Mouse (Mus musculus): ENCODE data around the gene Phldb2. TPM values are rescaled to one million over a fixed set of nuclear protein-coding genes. Genes with fewer than 3 reads are reported as not detected.

The Phldb2 gene
- polyA plus RNA-seq, 1 experiment from 2014 or later, result 24.3 TPM

DNA sequence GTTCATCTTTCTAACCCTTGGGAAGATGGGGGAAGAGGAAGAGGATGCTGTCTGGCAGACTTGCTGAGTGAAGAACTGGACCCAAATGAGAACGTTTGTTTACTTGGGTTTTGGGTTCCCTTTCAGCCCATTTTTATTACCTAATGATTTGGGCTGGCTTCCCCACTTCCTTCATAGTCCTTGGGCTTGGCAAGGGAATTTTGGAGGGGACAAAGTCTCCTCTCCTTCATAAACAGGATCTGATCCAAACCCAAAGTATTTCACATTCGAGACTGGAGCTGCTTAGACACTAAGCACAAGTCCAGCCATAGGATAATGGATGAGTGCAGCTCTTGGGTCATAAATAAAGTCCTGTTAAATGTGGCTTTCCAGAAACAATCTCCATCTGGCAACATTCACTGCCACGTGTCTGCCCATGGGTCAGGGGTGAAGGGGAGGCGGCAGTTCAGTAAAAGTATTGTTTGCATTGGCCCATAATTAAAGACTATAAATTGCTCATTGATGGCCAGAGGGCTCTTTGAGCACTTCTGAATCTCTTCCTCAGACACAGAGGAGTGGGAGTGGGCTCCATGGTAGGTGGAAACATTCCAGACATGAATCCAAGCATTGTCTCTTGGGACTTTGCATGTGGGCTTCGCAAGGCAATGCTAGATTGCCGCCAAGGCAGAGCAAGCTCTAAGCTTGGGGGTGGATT lies 29.5 kb downstream of the Phldb2 start:
- Histone ChIP-seq H3K4me1 (replicated peaks; ENCODE audit: control insufficient read depth, insufficient read depth, low read length) (peaks cover 4% of the 10 kb centered on the region), H3K9ac (ENCODE audit: low read depth, low read length) (no peak overlapping the region), H3K4me3 (ENCODE audit: low read depth, low read length) (no peak overlapping the region), H3K36me3 (ENCODE audit: control insufficient read depth, insufficient read depth, low read length) (no peaks in the 10 kb centered on the region), H3K4me2 (no peak overlapping the region), H3K27ac (ENCODE audit: low read depth, low read length) (no peak overlapping the region), H3K27me3 (replicated peaks; ENCODE audit: control insufficient read depth, insufficient read depth, low read length) (no peaks in the 10 kb centered on the region), H3K9me3 (ENCODE audit: control insufficient read depth, low read length) (no peaks in the 10 kb centered on the region)
- WGBS, result 67% methylated on average over 6 of the region's 6 CpGs
- ATAC-seq (replicated peaks; ENCODE audit: low FRiP score) (no peak), DNase-seq (ENCODE audit: low spot score) (no peak)

GRCm38 (mm10) chr16:45922546-45923229 lies 30.7 kb downstream of the Phldb2 start:
- H3K36me3 ChIP-seq (ENCODE audit: control insufficient read depth, insufficient read depth, low read length), result no peaks in the 10 kb centered on the region
- no peaks in the 10 kb centered on the region for H3K27me3 ChIP-seq (replicated peaks; ENCODE audit: control insufficient read depth, insufficient read depth, low read length)
- H3K9me3 ChIP-seq (ENCODE audit: control insufficient read depth, low read length), result no peaks in the 10 kb centered on the region
- H3K4me1 ChIP-seq (replicated peaks; ENCODE audit: control insufficient read depth, insufficient read depth, low read length), result peaks cover under 1% of the 10 kb centered on the region
- no peak overlapping the region for H3K4me3 ChIP-seq (ENCODE audit: low read depth, low read length)
- no peak overlapping the region for H3K4me2 ChIP-seq
- H3K27ac ChIP-seq (ENCODE audit: low read depth, low read length), result no peak overlapping the region
- DNase-seq (ENCODE audit: low spot score) (no peak), ATAC-seq (replicated peaks; ENCODE audit: low FRiP score) (no peak)
- H3K9ac ChIP-seq (ENCODE audit: low read depth, low read length), result no peak overlapping the region
- WGBS, result 82% methylated on average over 8 of the region's 8 CpGs

DNA sequence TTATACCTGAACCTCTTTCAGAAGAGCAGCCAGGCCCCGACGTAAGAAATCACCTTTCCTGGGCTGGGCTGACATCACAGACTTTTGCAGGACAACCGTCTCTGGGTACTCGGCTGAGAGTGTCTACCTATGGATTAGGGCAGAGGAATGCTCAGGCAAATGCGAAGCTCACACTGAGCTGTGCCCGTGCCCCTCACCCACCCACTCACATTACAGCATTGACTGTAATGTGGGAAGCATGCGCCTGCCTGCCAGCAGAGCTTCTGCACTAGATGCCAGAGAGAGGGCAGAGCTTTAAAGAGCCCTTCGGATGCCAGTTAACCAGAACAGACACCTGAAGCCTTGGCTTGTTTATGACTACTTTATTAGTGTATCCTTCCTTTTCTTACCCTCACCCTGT lies 33.8 kb downstream of the Phldb2 start:
- no peak for DNase-seq (ENCODE audit: low spot score)
- Histone ChIP-seq H3K9me3 (ENCODE audit: control insufficient read depth, low read length) (no peaks in the 10 kb centered on the region), H3K4me3 (ENCODE audit: low read depth, low read length) (no peak overlapping the region), H3K9ac (ENCODE audit: low read depth, low read length) (no peak overlapping the region), H3K27me3 (replicated peaks; ENCODE audit: control insufficient read depth, insufficient read depth, low read length) (no peaks in the 10 kb centered on the region), H3K4me1 (replicated peaks; ENCODE audit: control insufficient read depth, insufficient read depth, low read length) (no peaks in the 10 kb centered on the region), H3K36me3 (ENCODE audit: control insufficient read depth, insufficient read depth, low read length) (no peaks in the 10 kb centered on the region), H3K4me2 (no peak overlapping the region), H3K27ac (ENCODE audit: low read depth, low read length) (no peak overlapping the region)
- ATAC-seq (replicated peaks; ENCODE audit: low FRiP score), result no peak
- WGBS, result 80% methylated on average over 8 of the region's 8 CpGs

GRCm38 (mm10) chr16:45903595-45903994 lies 49.8 kb downstream of the Phldb2 start:
- H3K36me3 ChIP-seq (ENCODE audit: control insufficient read depth, insufficient read depth, low read length), result no peaks in the 10 kb centered on the region
- WGBS, result 77% methylated on average over 8 of the region's 8 CpGs
- no peak overlapping the region for H3K9ac ChIP-seq (ENCODE audit: low read depth, low read length)
- DNase-seq (ENCODE audit: low spot score), result no peak
- no peak for ATAC-seq (replicated peaks; ENCODE audit: low FRiP score)
- H3K27me3 ChIP-seq (replicated peaks; ENCODE audit: control insufficient read depth, insufficient read depth, low read length), result no peaks in the 10 kb centered on the region
- H3K9me3 ChIP-seq (ENCODE audit: control insufficient read depth, low read length), result no peaks in the 10 kb centered on the region
- no peak overlapping the region for H3K4me2 ChIP-seq
- H3K4me1 ChIP-seq (replicated peaks; ENCODE audit: control insufficient read depth, insufficient read depth, low read length), result no peaks in the 10 kb centered on the region
- H3K27ac ChIP-seq (ENCODE audit: low read depth, low read length), result no peak overlapping the region
- H3K4me3 ChIP-seq (ENCODE audit: low read depth, low read length), result no peak overlapping the region

DNA sequence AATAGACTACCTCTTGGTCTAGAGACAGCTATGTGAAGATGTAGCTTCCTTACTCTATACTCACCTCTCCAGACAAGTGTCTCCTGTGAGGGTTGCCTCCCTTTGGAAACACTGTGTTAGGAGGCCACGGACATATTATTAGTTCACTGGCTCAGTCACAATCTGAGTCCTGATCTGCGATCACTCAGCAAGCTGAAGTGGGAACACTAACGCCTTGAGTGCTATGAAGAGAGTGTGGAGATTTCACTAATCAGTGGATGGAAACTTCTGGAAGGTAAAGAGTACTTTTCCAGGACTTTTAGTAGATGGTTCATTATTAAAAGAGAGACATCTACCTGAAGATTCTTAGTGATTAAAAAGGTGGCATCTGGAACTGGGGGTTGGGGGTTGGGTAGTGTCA lies 54.9 kb downstream of the Phldb2 start:
- 81% methylated on average over 3 of the region's 3 CpGs for WGBS
- Histone ChIP-seq H3K4me3 (ENCODE audit: low read depth, low read length) (no peak overlapping the region), H3K27ac (ENCODE audit: low read depth, low read length) (no peak overlapping the region), H3K4me1 (replicated peaks; ENCODE audit: control insufficient read depth, insufficient read depth, low read length) (no peaks in the 10 kb centered on the region), H3K27me3 (replicated peaks; ENCODE audit: control insufficient read depth, insufficient read depth, low read length) (no peaks in the 10 kb centered on the region), H3K36me3 (ENCODE audit: control insufficient read depth, insufficient read depth, low read length) (no peaks in the 10 kb centered on the region), H3K9ac (ENCODE audit: low read depth, low read length) (no peak overlapping the region), H3K4me2 (no peak overlapping the region), H3K9me3 (ENCODE audit: control insufficient read depth, low read length) (no peaks in the 10 kb centered on the region)
- no peak for DNase-seq (ENCODE audit: low spot score)
- no peak for ATAC-seq (replicated peaks; ENCODE audit: low FRiP score)

DNA sequence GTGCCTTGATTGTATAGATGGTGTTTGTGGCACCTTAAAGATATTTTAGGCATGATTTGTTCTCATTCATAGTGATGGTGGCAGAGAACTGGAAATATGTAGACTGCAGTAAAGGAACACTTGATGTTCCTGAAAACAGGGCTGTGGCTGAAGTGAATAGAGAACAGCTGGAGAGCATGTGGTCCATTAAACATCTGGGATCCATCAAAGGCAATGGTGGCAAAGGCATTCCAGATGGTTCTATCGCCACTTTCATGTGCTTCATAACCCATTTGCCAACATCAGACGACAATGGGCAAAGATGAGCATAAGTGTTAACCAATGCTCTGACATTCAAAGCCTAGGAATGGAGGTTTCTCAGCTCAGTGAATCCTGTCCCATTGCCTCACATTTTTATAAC lies 56.8 kb downstream of the Phldb2 start:
- no peak overlapping the region for H3K4me2 ChIP-seq
- DNase-seq (ENCODE audit: low spot score), result no peak
- H3K9me3 ChIP-seq (ENCODE audit: control insufficient read depth, low read length), result no peaks in the 10 kb centered on the region
- no peaks in the 10 kb centered on the region for H3K27me3 ChIP-seq (replicated peaks; ENCODE audit: control insufficient read depth, insufficient read depth, low read length)
- ATAC-seq (replicated peaks; ENCODE audit: low FRiP score), result no peak
- H3K36me3 ChIP-seq (ENCODE audit: control insufficient read depth, insufficient read depth, low read length), result no peaks in the 10 kb centered on the region
- WGBS, result 75% methylated on average over 2 of the region's 2 CpGs
- H3K27ac ChIP-seq (ENCODE audit: low read depth, low read length), result no peak overlapping the region
- H3K4me1 ChIP-seq (replicated peaks; ENCODE audit: control insufficient read depth, insufficient read depth, low read length), result peaks cover 3% of the 10 kb centered on the region
- H3K4me3 ChIP-seq (ENCODE audit: low read depth, low read length), result no peak overlapping the region
- H3K9ac ChIP-seq (ENCODE audit: low read depth, low read length), result no peak overlapping the region

DNA sequence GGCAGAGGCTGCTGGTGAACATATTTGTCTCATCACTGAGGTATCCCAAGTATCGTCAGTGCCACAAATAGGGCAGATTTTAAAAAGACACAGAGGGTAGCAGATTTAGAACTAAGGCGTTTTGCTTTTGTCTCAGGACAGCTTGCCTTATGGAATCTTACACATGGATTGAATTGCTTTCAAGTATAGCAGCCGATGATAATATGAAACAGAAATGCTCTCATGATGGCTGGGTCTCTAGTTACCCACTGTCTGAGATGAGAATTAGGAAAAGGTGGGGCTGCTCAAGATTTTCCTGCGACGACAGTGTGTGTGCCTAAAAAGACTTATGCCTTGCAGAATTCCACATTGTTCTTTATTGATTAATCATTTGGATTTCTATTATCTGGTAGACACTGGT lies 58.4 kb downstream of the Phldb2 start:
- H3K4me3 ChIP-seq (ENCODE audit: low read depth, low read length), result no peak overlapping the region
- no peaks in the 10 kb centered on the region for H3K9me3 ChIP-seq (ENCODE audit: control insufficient read depth, low read length)
- DNase-seq (ENCODE audit: low spot score) (no peak), ATAC-seq (replicated peaks; ENCODE audit: low FRiP score) (no peak)
- peaks cover 3% of the 10 kb centered on the region for H3K4me1 ChIP-seq (replicated peaks; ENCODE audit: control insufficient read depth, insufficient read depth, low read length)
- H3K4me2 ChIP-seq, result no peak overlapping the region
- no peaks in the 10 kb centered on the region for H3K27me3 ChIP-seq (replicated peaks; ENCODE audit: control insufficient read depth, insufficient read depth, low read length)
- no peak overlapping the region for H3K27ac ChIP-seq (ENCODE audit: low read depth, low read length)
- WGBS, result 76% methylated on average over 5 of the region's 5 CpGs
- no peaks in the 10 kb centered on the region for H3K36me3 ChIP-seq (ENCODE audit: control insufficient read depth, insufficient read depth, low read length)
- no peak overlapping the region for H3K9ac ChIP-seq (ENCODE audit: low read depth, low read length)

- Histone ChIP-seq H3K4me3 (ENCODE audit: low read depth, low read length) (no peak overlapping the region), H3K9ac (ENCODE audit: low read depth, low read length) (no peak overlapping the region), H3K27ac (ENCODE audit: low read depth, low read length) (no peak overlapping the region), H3K9me3 (ENCODE audit: control insufficient read depth, low read length) (no peaks in the 10 kb centered on the region), H3K4me2 (no peak overlapping the region), H3K36me3 (ENCODE audit: control insufficient read depth, insufficient read depth, low read length) (no peaks in the 10 kb centered on the region), H3K27me3 (replicated peaks; ENCODE audit: control insufficient read depth, insufficient read depth, low read length) (no peaks in the 10 kb centered on the region), H3K4me1 (replicated peaks; ENCODE audit: control insufficient read depth, insufficient read depth, low read length) (peaks cover 3% of the 10 kb centered on the region)
- WGBS, result 79% methylated on average over 2 of the region's 2 CpGs
- ATAC-seq (replicated peaks; ENCODE audit: low FRiP score), result no peak; the same call in 1 of the 2 replicates
- DNase-seq (ENCODE audit: low spot score), result no peak
These were observed 59.6 kb downstream of the Phldb2 start for GRCm38 (mm10) chr16:45893796-45894195.

DNA sequence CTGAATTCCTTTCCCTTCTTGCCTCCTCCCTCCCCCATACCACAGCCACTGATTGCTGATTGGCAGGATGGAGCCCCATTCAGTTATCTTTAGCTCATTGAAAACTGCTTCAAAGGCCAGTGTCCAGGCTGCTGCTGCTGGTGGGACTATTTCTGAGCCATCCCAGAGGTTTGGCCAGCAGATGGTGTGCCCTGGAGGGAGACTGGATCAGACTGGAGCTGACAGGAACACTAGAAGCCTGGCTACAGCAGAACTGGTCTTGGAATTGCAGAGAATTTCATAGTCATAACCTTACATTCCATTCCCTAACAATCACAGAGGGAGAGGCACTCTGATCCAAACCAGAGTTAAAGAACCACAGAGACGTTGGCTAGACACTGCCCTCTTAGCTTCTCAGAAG lies 60.5 kb downstream of the Phldb2 start:
- ATAC-seq (replicated peaks; ENCODE audit: low FRiP score) (peak; percentile 45; the same call in 1 of the 2 replicates), DNase-seq (ENCODE audit: low spot score) (no peak)
- H3K9ac ChIP-seq (ENCODE audit: low read depth, low read length), result no peak overlapping the region
- no peaks in the 10 kb centered on the region for H3K9me3 ChIP-seq (ENCODE audit: control insufficient read depth, low read length)
- no peaks in the 10 kb centered on the region for H3K36me3 ChIP-seq (ENCODE audit: control insufficient read depth, insufficient read depth, low read length)
- H3K27ac ChIP-seq (ENCODE audit: low read depth, low read length), result no peak overlapping the region
- H3K4me1 ChIP-seq (replicated peaks; ENCODE audit: control insufficient read depth, insufficient read depth, low read length), result peaks cover 3% of the 10 kb centered on the region
- WGBS, result 39% methylated on average over 1 of the region's 1 CpGs
- H3K27me3 ChIP-seq (replicated peaks; ENCODE audit: control insufficient read depth, insufficient read depth, low read length), result no peaks in the 10 kb centered on the region
- H3K4me3 ChIP-seq (ENCODE audit: low read depth, low read length), result no peak overlapping the region
- no peak overlapping the region for H3K4me2 ChIP-seq

All from liver, embryonic 11.5 days (tissue).